Mouse (Mus musculus) midbrain, embryonic 14.5 days (tissue): ENCODE data around the gene Gm20388. TPM values are rescaled to one million over a fixed set of nuclear protein-coding genes. Genes with fewer than 3 reads are reported as not detected.
"Not testable (repeated sequence)": the region's sequence is repeated elsewhere in the genome, so short reads cannot be mapped to it uniquely, and the experiment has no call there.

ENCODE experiments used
- ATAC-seq: fragments of 200-750 bp; cut with Nextera tagmentation; 2 replicates; pipeline ENCODE4 v1.8.0; 2017; ENCODE audit warnings: moderate number of reproducible peaks, moderate library complexity; ENCODE audit not compliant: low FRiP score, low TSS enrichment
- DNase-seq: peaks from one replicate; pipeline ENCODE4 v3.0.0-alpha.2; 2015
- H3K27ac ChIP-seq: fragments of 300-500 bp; sonication (generic); replicated peaks from 2 replicates; pipeline ENCODE4 v1.5.1; 2014; ENCODE audit warnings: mild to moderate bottlenecking, low read depth, low read length, moderate library complexity
- H3K27me3 ChIP-seq: fragments of 300-500 bp; sonication (generic); 2 replicates; pipeline ENCODE4 v1.6.1; 2014; ENCODE audit warnings: low read length, control low read depth, mixed read lengths; ENCODE audit not compliant: control insufficient read depth, insufficient read depth
- H3K36me3 ChIP-seq: fragments of 300-500 bp; sonication (generic); 2 replicates; pipeline ENCODE4 v1.6.1; 2014; ENCODE audit warnings: low read length, control low read depth; ENCODE audit not compliant: control insufficient read depth, insufficient read depth
- H3K4me1 ChIP-seq: fragments of 300-500 bp; sonication (generic); 2 replicates; pipeline ENCODE4 v1.6.1; 2014; ENCODE audit warnings: mild to moderate bottlenecking, antibody characterized with exemption, low read length, control low read depth; ENCODE audit not compliant: control insufficient read depth, insufficient read depth
- H3K4me2 ChIP-seq: fragments of 300-500 bp; sonication (generic); 2 replicates; pipeline ENCODE4 v1.6.1; 2014; ENCODE audit warnings: mild to moderate bottlenecking, low read length, moderate library complexity
- H3K4me3 ChIP-seq: fragments of 300-500 bp; sonication (generic); replicated peaks from 2 replicates; pipeline ENCODE4 v1.5.1; 2014; ENCODE audit warnings: low read depth, low read length
- H3K9ac ChIP-seq: fragments of 300-500 bp; sonication (generic); replicated peaks from 2 replicates; pipeline ENCODE4 v1.6.1; 2014; ENCODE audit warnings: mild to moderate bottlenecking, low read length, moderate library complexity
- H3K9me3 ChIP-seq: fragments of 300-500 bp; sonication (generic); 2 replicates; pipeline ENCODE4 v1.6.1; 2016; ENCODE audit warnings: low read length, control low read depth, mixed read lengths; ENCODE audit not compliant: control insufficient read depth
- WGBS: fragments of 180-500 bp; shearing (Covaris S2); extraction: QIAGEN DNeasy Blood & Tissue Kit; methylation state at CpG from one replicate; pipeline ENCODE4 v1.1.7; 2014; 5-methylcytosine and 5-hydroxymethylcytosine counted together
- polyA plus RNA-seq: library from polyadenylated mRNA; unstranded; fragments of >200 nt; fragmentation: Nextera tagmentation; extraction: Ambion mirVana; gene quantifications from 2 replicates; pipeline ENCODE4 v1.2.1, GENCODE M21; 2014

The Gm20388 gene
- polyA plus RNA-seq, 1 experiment from 2014 or later = 4.1 TPM

- H3K4me2 ChIP-seq = no peak overlapping the region
- peak; percentile 42 for DNase-seq
- peaks cover 5% of the 10 kb centered on the region; the same call in 1 of the 2 replicates for H3K27me3 ChIP-seq
- no peaks in the 10 kb centered on the region for H3K9me3 ChIP-seq
- no peak overlapping the region for H3K27ac ChIP-seq
- H3K9ac ChIP-seq = no peak overlapping the region
- WGBS = 75% methylated on average over 5 of the region's 5 CpGs
- no peak overlapping the region for H3K4me3 ChIP-seq
- H3K36me3 ChIP-seq = no peaks in the 10 kb centered on the region
- H3K4me1 ChIP-seq = 0 out of 2 replicates have a peak, but pooled peaks cover 3% of the 10 kb centered on the region
- ATAC-seq = no peak
Measured at GRCm38 (mm10) chr8:121436656-121437055, 1526.0 kb downstream of the Gm20388 start.

- 69% methylated on average over 6 of the region's 6 CpGs for WGBS
Measured at GRCm38 (mm10) chr8:121437506-121437905, 1526.9 kb downstream of the Gm20388 start.

GRCm38 (mm10) chr8:121438111-121438510 is 1527.5 kb downstream of the Gm20388 start:
- ATAC-seq = no peak

More at GRCm38 (mm10) chr8:121437506-121437905, 1526.9 kb downstream of the Gm20388 start:
- Histone ChIP-seq H3K4me1 (0 out of 2 replicates have a peak, but pooled peaks cover 3% of the 10 kb centered on the region), H3K27ac (no peak overlapping the region), H3K9me3 (no peaks in the 10 kb centered on the region), H3K4me3 (no peak overlapping the region), H3K9ac (no peak overlapping the region), H3K4me2 (no peak overlapping the region), H3K36me3 (no peaks in the 10 kb centered on the region), H3K27me3 (peaks cover 5% of the 10 kb centered on the region; the same call in 1 of the 2 replicates)
- ATAC-seq (no peak), DNase-seq (no peak)

GRCm38 (mm10) chr8:121439351-121439750 is 1528.7 kb downstream of the Gm20388 start:
- Histone ChIP-seq H3K27me3 (no peaks in the 10 kb centered on the region), H3K9me3 (no peaks in the 10 kb centered on the region), H3K4me3 (no peak overlapping the region), H3K36me3 (no peaks in the 10 kb centered on the region), H3K27ac (no peak overlapping the region), H3K4me2 (no peak overlapping the region), H3K9ac (no peak overlapping the region), H3K4me1 (no peaks in the 10 kb centered on the region)
- 82% methylated on average over 4 of the region's 4 CpGs for WGBS
- ATAC-seq (no peak), DNase-seq (no peak)

More at GRCm38 (mm10) chr8:121438111-121438510, 1527.5 kb downstream of the Gm20388 start:
- Histone ChIP-seq H3K27me3 (no peaks in the 10 kb centered on the region; the same call in 1 of the 2 replicates), H3K4me3 (no peak overlapping the region), H3K9me3 (no peaks in the 10 kb centered on the region), H3K4me2 (no peak overlapping the region), H3K27ac (no peak overlapping the region), H3K9ac (no peak overlapping the region), H3K36me3 (no peaks in the 10 kb centered on the region), H3K4me1 (0 out of 2 replicates have a peak, but pooled peaks cover 3% of the 10 kb centered on the region)
- 20% methylated on average over 6 of the region's 6 CpGs for WGBS
- DNase-seq = peak; percentile 35

GRCm38 (mm10) chr8:121443361-121443760 is 1532.7 kb downstream of the Gm20388 start:
- H3K27ac ChIP-seq = no peak overlapping the region
- ATAC-seq = no peak
- no peaks in the 10 kb centered on the region for H3K36me3 ChIP-seq
- no peak for DNase-seq
- no peaks in the 10 kb centered on the region for H3K4me1 ChIP-seq
- no peak overlapping the region for H3K4me3 ChIP-seq
- 59% methylated on average over 7 of the region's 7 CpGs for WGBS
- H3K27me3 ChIP-seq = no peaks in the 10 kb centered on the region
- H3K9me3 ChIP-seq = no peaks in the 10 kb centered on the region
- H3K9ac ChIP-seq = no peak overlapping the region
- no peak overlapping the region for H3K4me2 ChIP-seq

GRCm38 (mm10) chr8:121444521-121444920 is 1533.9 kb downstream of the Gm20388 start:
- not testable (repeated sequence) for H3K27me3 ChIP-seq, H3K4me3 ChIP-seq, DNase-seq, H3K4me2 ChIP-seq, H3K9ac ChIP-seq, H3K9me3 ChIP-seq, H3K36me3 ChIP-seq, H3K27ac ChIP-seq, H3K4me1 ChIP-seq, ATAC-seq
- WGBS = 91% methylated on average over 1 of the region's 1 CpGs

GRCm38 (mm10) chr8:121445027-121445471 is 1534.4 kb downstream of the Gm20388 start:
- Histone ChIP-seq H3K4me1 (no peaks in the 10 kb centered on the region), H3K4me2 (no peak overlapping the region), H3K9me3 (no peaks in the 10 kb centered on the region), H3K9ac (no peak overlapping the region), H3K27me3 (no peaks in the 10 kb centered on the region), H3K4me3 (no peak overlapping the region), H3K36me3 (no peaks in the 10 kb centered on the region), H3K27ac (no peak overlapping the region)
- WGBS = 87% methylated on average over 10 of the region's 10 CpGs
- ATAC-seq (no peak), DNase-seq (no peak)

GRCm38 (mm10) chr8:121446133-121446532 is 1535.5 kb downstream of the Gm20388 start:
- DNase-seq (no peak), ATAC-seq (no peak)
- Histone ChIP-seq H3K27me3 (no peaks in the 10 kb centered on the region), H3K27ac (no peak overlapping the region), H3K4me2 (no peak overlapping the region), H3K4me1 (no peaks in the 10 kb centered on the region), H3K4me3 (no peak overlapping the region), H3K36me3 (no peaks in the 10 kb centered on the region), H3K9ac (no peak overlapping the region), H3K9me3 (no peaks in the 10 kb centered on the region)
- WGBS = 90% methylated on average over 12 of the region's 12 CpGs

- no peak overlapping the region for H3K4me3 ChIP-seq
Measured at GRCm38 (mm10) chr8:121446862-121447261, 1536.2 kb downstream of the Gm20388 start.

More at GRCm38 (mm10) chr8:121446862-121447261, 1536.2 kb downstream of the Gm20388 start:
- Histone ChIP-seq H3K27ac (no peak overlapping the region), H3K9ac (no peak overlapping the region), H3K27me3 (no peaks in the 10 kb centered on the region), H3K4me1 (no peaks in the 10 kb centered on the region), H3K4me2 (no peak overlapping the region), H3K9me3 (no peaks in the 10 kb centered on the region), H3K36me3 (no peaks in the 10 kb centered on the region)
- 91% methylated on average over 6 of the region's 6 CpGs for WGBS
- no peak for DNase-seq
- no peak for ATAC-seq
